Mouse (Mus musculus) T-helper 17 cell (primary cell): ENCODE data around the gene Ldhd.
"Not testable (repeated sequence)": the region's sequence is repeated elsewhere in the genome, so short reads cannot be mapped to it uniquely, and the experiment has no call there.

Experiments
- in situ Hi-C, 2 experiments: fragments of 300-600 bp; cut with MboI, MseI; formaldehyde crosslinking; loops; 1 replicate in 1 of 2; 2 replicates in 1 of 2; pipeline ENCODE4 v1.15.1; 2025; ENCODE audit warnings: high pct_unique_total_duplicates in 2 of 2

Ldhd gene

GRCm38 (mm10) chr8:111630105-111630521, at the start of gene Ldhd:
Gene Ldhd (minus strand): TSS chr8:111630374.
- in situ Hi-C loops, result loop anchor here in 1 of 2 experiments (5.0 kb wide), 1 partner anchor 103 kb away; no protein-coding TSS in a partner anchor

- in situ Hi-C loops, result loop anchor here in 1 of 2 experiments (10.0 kb wide), 1 partner anchor 1464 kb away; the partner anchor contains the start of gene Cmtr2
These were observed 48.7 kb upstream of the Ldhd start for GRCm38 (mm10) chr8:111678848-111679247.

- in situ Hi-C loops, result loop anchor here in 1 of 2 experiments (10.0 kb wide), 1 partner anchor 1463 kb away; the partner anchor contains the start of gene Cmtr2
These were observed 47.9 kb upstream of the Ldhd start for GRCm38 (mm10) chr8:111678111-111678510.

GRCm38 (mm10) chr8:111676237-111676636, 46.1 kb upstream of the Ldhd start:
- in situ Hi-C loops, result loop anchor here in 1 of 2 experiments (10.0 kb wide), 1 partner anchor 1461 kb away; the partner anchor contains the start of gene Cmtr2

- in situ Hi-C loops, result no loop called here
These were observed 36.6 kb upstream of the Ldhd start for GRCm38 (mm10) chr8:111666751-111667150.

GRCm38 (mm10) chr8:111662473-111662872, 32.3 kb upstream of the Ldhd start:
- in situ Hi-C loops, result no loop called here

GRCm38 (mm10) chr8:111658819-111659423, 28.7 kb upstream of the Ldhd start:
- in situ Hi-C loops, result no loop called here

- in situ Hi-C loops, result no loop called here
These were observed 27.2 kb upstream of the Ldhd start for GRCm38 (mm10) chr8:111657312-111657854.

- in situ Hi-C loops, result no loop called here
These were observed 23.4 kb upstream of the Ldhd start for GRCm38 (mm10) chr8:111653524-111653923.

- in situ Hi-C loops, result no loop called here
These were observed 20.5 kb upstream of the Ldhd start for GRCm38 (mm10) chr8:111650651-111651050.

GRCm38 (mm10) chr8:111648834-111649233, 18.7 kb upstream of the Ldhd start:
- in situ Hi-C loops, result no loop called here

GRCm38 (mm10) chr8:111645715-111646114, 15.5 kb upstream of the Ldhd start:
- in situ Hi-C loops, result no loop called here

GRCm38 (mm10) chr8:111644286-111645051, 14.3 kb upstream of the Ldhd start:
- in situ Hi-C loops, result not testable (repeated sequence)

- in situ Hi-C loops, result no loop called here
These were observed 13.3 kb upstream of the Ldhd start, which contains the start of gene Zfp1 for GRCm38 (mm10) chr8:111643264-111644141. Gene Zfp1 (plus strand): TSS chr8:111643401.

GRCm38 (mm10) chr8:111642939-111643263, 12.7 kb upstream of the Ldhd start:
- in situ Hi-C loops, result no loop called here

- in situ Hi-C loops, result no loop called here
These were observed 12.3 kb upstream of the Ldhd start for GRCm38 (mm10) chr8:111642496-111642895.

- in situ Hi-C loops, result no loop called here
These were observed 10.9 kb upstream of the Ldhd start for GRCm38 (mm10) chr8:111641064-111641463.

GRCm38 (mm10) chr8:111638086-111638485, 7.9 kb upstream of the Ldhd start:
- in situ Hi-C loops, result no loop called here

- in situ Hi-C loops, result loop anchor here in 1 of 2 experiments (5.0 kb wide), 1 partner anchor 106 kb away; no protein-coding TSS in a partner anchor
These were observed 2.8 kb upstream of the Ldhd start for GRCm38 (mm10) chr8:111632976-111633375.

- in situ Hi-C loops, result loop anchor here in 1 of 2 experiments (5.0 kb wide), 1 partner anchor 104 kb away; no protein-coding TSS in a partner anchor
These were observed 1.4 kb upstream of the Ldhd start for GRCm38 (mm10) chr8:111631589-111631988.

- in situ Hi-C loops, result loop anchor here in 1 of 2 experiments (5.0 kb wide), 1 partner anchor 102 kb away; no protein-coding TSS in a partner anchor
These were observed 1.2 kb downstream of the Ldhd start for GRCm38 (mm10) chr8:111628894-111629501.
